Mouse (Mus musculus): ENCODE measurements around the gene Bbip1. TPM values are rescaled to one million over a fixed set of nuclear protein-coding genes. Genes with fewer than 3 reads are reported as not detected.
"Not testable (repeated sequence)": the region's sequence is repeated elsewhere in the genome, so short reads cannot be mapped to it uniquely, and the experiment has no call there.

The Bbip1 gene
- polyA plus RNA-seq, 1 experiment, result 5.1 TPM

- peaks cover 17% of the 10 kb centered on the region for H3K36me3 ChIP-seq (replicated peaks; ENCODE audit: low read length)
- no peak overlapping the region for H3K4me3 ChIP-seq (replicated peaks)
- no peak for TF ChIP-seq FLI1 (IDR thresholded peaks at IDR 0.05; ENCODE audit: low read length)
- no peak for TF ChIP-seq GATA1 (IDR thresholded peaks at IDR 0.05; ENCODE audit: borderline replicate concordance, low read length)
- no peaks in the 10 kb centered on the region for H3K27me3 ChIP-seq (replicated peaks)
- no peaks in the 10 kb centered on the region for H3K9me3 ChIP-seq
- peaks cover 26% of the 10 kb centered on the region for H3K4me1 ChIP-seq
Measured at GRCm38 (mm10) chr19:53964910-53965633, 20.6 kb upstream of the Bbip1 start.

DNA sequence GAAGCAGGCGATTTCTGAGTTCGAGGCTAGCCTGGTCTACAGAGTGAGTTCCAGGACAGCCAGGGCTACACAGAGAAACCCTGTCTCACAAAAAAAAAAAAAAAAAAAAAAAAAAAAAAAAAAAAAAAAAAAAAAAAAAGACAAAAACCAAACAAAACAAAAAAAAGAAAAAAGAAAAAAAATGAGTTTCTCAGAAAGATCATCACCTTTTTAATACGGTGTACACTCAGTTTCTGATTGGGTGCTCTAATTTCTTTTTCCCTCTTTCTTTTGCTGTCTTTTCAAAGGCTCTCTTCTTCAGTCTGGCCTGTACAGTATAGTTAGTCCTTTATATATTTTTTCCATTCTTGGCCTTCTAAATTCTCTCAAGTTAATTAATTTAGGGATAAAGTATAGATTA lies 19.9 kb upstream of the Bbip1 start:
- peaks cover 19% of the 10 kb centered on the region for H3K4me1 ChIP-seq
- not testable (repeated sequence) for H3K27me3 ChIP-seq (replicated peaks); H3K9me3 ChIP-seq; H3K4me3 ChIP-seq (replicated peaks)
- H3K36me3 ChIP-seq (replicated peaks; ENCODE audit: low read length), result peaks cover 17% of the 10 kb centered on the region

DNA sequence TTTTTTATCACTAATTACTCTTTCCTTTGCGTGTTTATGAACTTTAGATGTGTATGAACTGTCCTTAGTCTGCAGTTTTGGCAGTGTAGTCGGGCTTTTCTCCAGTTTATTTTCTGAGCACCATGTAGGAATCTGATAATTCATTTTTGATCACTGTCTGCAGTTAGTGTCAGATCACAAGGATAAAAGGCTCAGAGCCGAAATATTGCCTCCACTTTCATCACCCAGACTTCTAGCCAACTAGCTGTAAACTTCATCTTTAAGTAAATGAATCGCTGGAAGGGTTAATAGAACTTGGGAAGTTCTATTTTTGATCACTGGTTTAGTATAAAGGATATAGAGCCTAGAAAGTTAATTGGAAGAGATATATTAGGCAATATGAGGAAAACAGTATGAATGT lies 18.1 kb upstream of the Bbip1 start:
- peaks cover 15% of the 10 kb centered on the region for H3K4me1 ChIP-seq
- no peak overlapping the region for H3K4me3 ChIP-seq (replicated peaks)
- H3K36me3 ChIP-seq (replicated peaks; ENCODE audit: low read length), result peaks cover 14% of the 10 kb centered on the region
- no peak for TF ChIP-seq FLI1 (IDR thresholded peaks at IDR 0.05; ENCODE audit: low read length)
- no peaks in the 10 kb centered on the region for H3K27me3 ChIP-seq (replicated peaks)
- no peaks in the 10 kb centered on the region for H3K9me3 ChIP-seq

DNA sequence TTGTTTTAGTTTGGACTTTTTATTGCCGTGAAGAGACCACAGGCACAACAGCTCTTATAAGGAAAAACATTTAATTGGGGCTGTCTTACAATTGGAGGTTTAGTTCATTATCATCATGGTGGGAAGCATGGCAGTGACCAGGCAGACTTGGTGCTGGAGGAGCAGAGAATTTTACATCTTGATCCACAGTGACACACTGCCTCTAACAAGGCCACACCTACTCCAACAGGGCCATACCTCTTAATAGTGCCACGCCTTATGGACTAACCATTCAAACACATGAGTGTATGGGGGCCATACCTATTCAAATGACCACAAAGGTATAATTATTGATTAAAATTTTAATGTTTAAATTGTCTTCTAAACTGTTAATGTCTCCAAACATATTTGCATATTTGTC lies 13.1 kb upstream of the Bbip1 start:
- TF ChIP-seq GATA1 (IDR thresholded peaks at IDR 0.05; ENCODE audit: borderline replicate concordance, low read length) (no peak), FLI1 (IDR thresholded peaks at IDR 0.05; ENCODE audit: low read length) (no peak)
- Histone ChIP-seq H3K4me3 (replicated peaks) (no peak overlapping the region), H3K36me3 (replicated peaks; ENCODE audit: low read length) (peaks cover 9% of the 10 kb centered on the region), H3K9me3 (no peaks in the 10 kb centered on the region), H3K4me1 (peaks cover 33% of the 10 kb centered on the region), H3K27me3 (replicated peaks) (no peaks in the 10 kb centered on the region)

DNA sequence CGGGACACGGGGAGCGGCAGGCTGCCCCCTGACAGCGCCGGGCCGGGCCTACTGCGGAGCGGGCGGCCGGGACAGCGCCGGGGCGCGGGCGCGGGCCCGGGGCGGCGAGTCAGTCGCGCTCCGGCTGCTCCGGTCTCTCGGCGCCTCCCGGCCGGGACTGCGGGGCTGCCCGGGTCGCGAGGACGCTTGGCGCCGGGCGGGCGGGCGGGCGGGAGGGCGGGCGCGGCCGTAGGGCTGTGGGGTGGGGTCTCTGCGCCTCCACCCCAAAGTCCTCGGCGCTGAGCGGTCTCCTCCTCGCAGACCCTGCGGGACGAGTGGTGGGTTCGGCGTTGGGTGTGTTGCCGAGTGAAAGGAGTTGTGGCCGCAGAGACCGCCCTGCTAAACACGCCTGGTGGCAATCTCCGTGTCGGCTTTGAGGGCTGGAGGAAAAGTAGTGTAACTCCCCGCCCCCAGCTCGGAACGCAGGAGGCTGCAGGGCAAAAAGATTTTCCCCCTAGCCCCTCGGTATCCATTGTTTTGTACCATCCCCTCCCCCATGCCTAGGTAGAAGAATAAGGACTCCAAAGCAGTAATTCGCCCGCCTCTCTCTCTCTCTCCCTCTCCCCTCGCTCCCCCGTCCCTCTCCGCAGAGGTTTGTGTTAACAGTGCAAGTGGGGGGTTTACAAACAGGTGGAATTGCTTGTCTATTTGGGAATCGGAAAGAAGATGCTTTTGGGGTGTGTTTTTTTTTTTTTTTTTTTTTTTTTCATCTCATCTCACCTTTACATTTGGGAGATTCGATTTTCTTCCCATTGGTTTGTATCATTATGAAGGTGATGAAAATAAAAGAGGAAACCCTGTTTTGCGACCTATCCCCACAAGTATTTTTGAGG lies 980 bp upstream of the Bbip1 start:
- Histone ChIP-seq H3K4me1 (peaks cover 58% of the 10 kb centered on the region), H3K27me3 (replicated peaks) (no peaks in the 10 kb centered on the region), H3K36me3 (replicated peaks; ENCODE audit: low read length) (peaks cover 21% of the 10 kb centered on the region), H3K9me3 (no peaks in the 10 kb centered on the region), H3K4me3 (replicated peaks) (peak overlapping the region; percentile 98)
- TF ChIP-seq GATA1 (IDR thresholded peaks at IDR 0.05; ENCODE audit: borderline replicate concordance, low read length) (no peak), FLI1 (IDR thresholded peaks at IDR 0.05; ENCODE audit: low read length) (no peak)

DNA sequence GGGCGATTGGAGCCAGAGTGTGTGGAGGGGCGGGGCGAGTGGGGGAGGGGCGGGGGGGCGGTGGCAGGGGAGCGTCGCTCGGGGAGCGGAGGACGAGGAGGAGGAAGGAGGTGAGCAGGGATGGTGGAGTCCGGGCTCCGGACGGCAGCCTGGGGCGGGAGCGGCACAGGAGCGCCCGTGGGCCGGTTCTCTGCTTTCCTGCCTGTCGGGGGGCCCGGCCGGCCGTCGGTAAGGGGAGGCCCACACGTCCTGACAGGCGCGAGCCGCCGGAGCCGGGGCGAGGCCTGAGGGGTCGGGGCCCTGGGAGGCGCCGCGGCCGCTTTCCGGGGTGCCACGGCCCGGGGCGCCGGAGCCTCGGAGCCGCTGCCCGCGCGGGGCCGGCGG lies 351 bp upstream of the Bbip1 start:
- TF ChIP-seq GATA1 (IDR thresholded peaks at IDR 0.05; ENCODE audit: borderline replicate concordance, low read length) (no peak), FLI1 (IDR thresholded peaks at IDR 0.05; ENCODE audit: low read length) (no peak)
- no peaks in the 10 kb centered on the region for H3K27me3 ChIP-seq (replicated peaks)
- H3K4me1 ChIP-seq, result peaks cover 54% of the 10 kb centered on the region
- peak overlapping the region; percentile 98 for H3K4me3 ChIP-seq (replicated peaks)
- no peaks in the 10 kb centered on the region for H3K9me3 ChIP-seq
- H3K36me3 ChIP-seq (replicated peaks; ENCODE audit: low read length), result peaks cover 24% of the 10 kb centered on the region

- TF ChIP-seq GATA1 (IDR thresholded peaks at IDR 0.05; ENCODE audit: borderline replicate concordance, low read length), result no peak
- no peak for TF ChIP-seq FLI1 (IDR thresholded peaks at IDR 0.05; ENCODE audit: low read length)
- Histone ChIP-seq H3K36me3 (replicated peaks; ENCODE audit: low read length) (peaks cover 42% of the 10 kb centered on the region), H3K27me3 (replicated peaks) (no peaks in the 10 kb centered on the region), H3K9me3 (no peaks in the 10 kb centered on the region), H3K4me1 (peaks cover 36% of the 10 kb centered on the region), H3K4me3 (replicated peaks) (peak overlapping the region; percentile 66)
Measured at GRCm38 (mm10) chr19:53942342-53942741, 2.1 kb downstream of the Bbip1 start.

- peaks cover 48% of the 10 kb centered on the region for H3K36me3 ChIP-seq (replicated peaks; ENCODE audit: low read length)
- no peaks in the 10 kb centered on the region for H3K27me3 ChIP-seq (replicated peaks)
- no peak overlapping the region for H3K4me3 ChIP-seq (replicated peaks)
- H3K4me1 ChIP-seq, result peaks cover 24% of the 10 kb centered on the region
- TF ChIP-seq FLI1 (IDR thresholded peaks at IDR 0.05; ENCODE audit: low read length) (no peak), GATA1 (IDR thresholded peaks at IDR 0.05; ENCODE audit: borderline replicate concordance, low read length) (no peak)
- no peaks in the 10 kb centered on the region for H3K9me3 ChIP-seq
Measured at GRCm38 (mm10) chr19:53941139-53941538, 3.3 kb downstream of the Bbip1 start.

- TF ChIP-seq FLI1 (IDR thresholded peaks at IDR 0.05; ENCODE audit: low read length) (no peak), GATA1 (IDR thresholded peaks at IDR 0.05; ENCODE audit: borderline replicate concordance, low read length) (no peak)
- Histone ChIP-seq H3K9me3 (no peaks in the 10 kb centered on the region), H3K36me3 (replicated peaks; ENCODE audit: low read length) (peaks cover 54% of the 10 kb centered on the region), H3K4me3 (replicated peaks) (no peak overlapping the region), H3K4me1 (peaks cover 21% of the 10 kb centered on the region), H3K27me3 (replicated peaks) (no peaks in the 10 kb centered on the region)
Measured at GRCm38 (mm10) chr19:53939467-53939866, 5.0 kb downstream of the Bbip1 start.

- Histone ChIP-seq H3K9me3 (no peaks in the 10 kb centered on the region), H3K36me3 (replicated peaks; ENCODE audit: low read length) (peaks cover 76% of the 10 kb centered on the region), H3K4me1 (peaks cover 17% of the 10 kb centered on the region), H3K27me3 (replicated peaks) (no peaks in the 10 kb centered on the region), H3K4me3 (replicated peaks) (no peak overlapping the region)
- TF ChIP-seq GATA1 (IDR thresholded peaks at IDR 0.05; ENCODE audit: borderline replicate concordance, low read length) (no peak), FLI1 (IDR thresholded peaks at IDR 0.05; ENCODE audit: low read length) (no peak)
Measured at GRCm38 (mm10) chr19:53934046-53934445, 10.4 kb downstream of the Bbip1 start.
